Mouse (Mus musculus): ENCODE data around the gene Tubgcp6. TPM values are rescaled to one million over a fixed set of nuclear protein-coding genes. Genes with fewer than 3 reads are reported as not detected.

The Tubgcp6 gene
- 20.7 and 23.8 TPM in 2 replicates for polyA plus RNA-seq (2016; fragmentation: Nextera tagmentation; extraction: Ambion mirVana)

DNA sequence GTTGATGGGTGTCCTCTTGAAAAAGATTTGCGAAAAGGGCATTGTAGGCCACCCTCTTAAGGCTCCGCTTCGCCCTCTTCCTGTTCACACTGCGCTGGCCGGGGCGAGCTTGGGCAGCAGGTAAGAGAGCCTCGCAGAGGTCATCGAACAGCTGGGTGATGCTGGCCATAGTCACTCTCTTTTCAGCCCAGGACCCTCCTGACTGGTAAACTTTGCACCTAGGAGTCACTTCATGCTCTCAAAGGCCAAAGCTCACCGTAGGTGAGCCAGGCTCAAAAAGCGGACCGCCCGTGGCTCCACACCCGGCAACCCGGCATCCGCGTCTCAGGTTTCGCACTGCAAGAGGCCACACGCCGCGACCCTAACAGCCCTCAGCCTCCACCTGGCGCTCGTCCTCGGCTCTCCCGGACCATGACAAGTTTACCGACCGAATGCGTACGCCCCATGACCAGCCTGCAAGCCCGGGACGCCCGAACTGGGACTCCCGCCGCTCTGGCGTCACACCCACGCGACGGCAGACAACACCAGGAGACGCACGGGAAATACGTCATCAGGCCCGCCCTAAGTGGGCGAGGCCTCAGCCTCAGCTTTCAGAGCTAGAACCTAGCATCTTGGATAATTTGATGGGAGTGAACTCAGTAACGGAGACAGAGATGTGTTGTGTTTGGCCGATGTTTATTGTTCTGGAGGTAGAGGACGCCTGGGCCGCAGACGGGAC is at the start of gene Tubgcp6:
Gene Tubgcp6 (minus strand): TSS at position 464 of the 718 bp plus-strand sequence.
- Histone ChIP-seq H3K9me3 (no peaks in the 10 kb centered on the region), H3K4me1 (peaks cover 35% of the 10 kb centered on the region), H3K4me2 (replicated peaks) (peak within 1 kb of the TSS; percentile 98), H3K27ac (peak within 1 kb of the TSS; percentile 69), H3K4me3 (peak within 1 kb of the TSS; percentile 79), H3K36me3 (peaks cover 13% of the 10 kb centered on the region), H3K27me3 (no peaks in the 10 kb centered on the region), H3K9ac (peak within 1 kb of the TSS; percentile 85)
- WGBS, result under 1% methylated on average over 47 of the region's 47 CpGs
- peak; percentile 77 for ATAC-seq (ENCODE audit: insufficient number of reproducible peaks, insufficient read depth, low FRiP score, low TSS enrichment)

DNA sequence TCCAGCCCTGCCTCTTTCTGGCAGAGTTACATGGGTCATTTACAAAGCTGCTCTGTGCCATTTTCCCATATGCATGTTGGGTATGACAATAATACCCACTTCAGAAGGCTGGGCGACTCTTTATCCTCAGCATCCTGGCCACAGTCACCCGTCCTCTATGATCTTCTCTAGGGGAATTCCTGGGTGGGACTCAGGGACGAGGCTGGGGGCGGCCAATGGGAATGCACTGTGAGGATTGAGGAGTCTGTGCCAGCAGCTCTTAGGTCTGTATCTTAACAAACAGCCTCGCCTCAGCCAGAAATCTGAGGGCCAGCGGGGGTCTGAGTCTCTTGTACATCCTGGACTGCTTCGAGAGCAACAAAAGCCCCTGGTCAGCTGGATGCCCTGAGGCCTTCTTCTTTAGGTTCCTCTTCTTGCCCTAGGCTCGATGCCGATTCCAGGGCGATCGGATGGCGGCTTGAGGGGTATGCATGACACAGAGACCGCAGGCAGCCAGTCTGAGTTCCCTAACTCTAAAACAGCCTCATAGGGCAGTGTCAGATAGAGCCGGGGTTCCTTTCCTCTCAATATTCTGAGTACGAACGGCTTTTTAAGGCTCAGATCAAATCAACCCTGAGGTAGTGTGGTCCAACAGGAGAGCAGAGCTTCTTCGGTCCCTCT is 49.5 kb upstream of the Tubgcp6 start:
- H3K9me3 ChIP-seq, result no peaks in the 10 kb centered on the region
- peak overlapping the region; percentile 74 for H3K9ac ChIP-seq
- H3K4me2 ChIP-seq (replicated peaks), result peak overlapping the region; percentile 100
- 29% methylated on average over 17 of the region's 17 CpGs for WGBS
- no peaks in the 10 kb centered on the region for H3K27me3 ChIP-seq
- H3K4me3 ChIP-seq, result peak overlapping the region; percentile 59
- H3K27ac ChIP-seq, result peak overlapping the region; percentile 79
- peaks cover 16% of the 10 kb centered on the region for H3K36me3 ChIP-seq
- H3K4me1 ChIP-seq, result peaks cover 79% of the 10 kb centered on the region
- ATAC-seq (ENCODE audit: insufficient number of reproducible peaks, insufficient read depth, low FRiP score, low TSS enrichment), result no peak

DNA sequence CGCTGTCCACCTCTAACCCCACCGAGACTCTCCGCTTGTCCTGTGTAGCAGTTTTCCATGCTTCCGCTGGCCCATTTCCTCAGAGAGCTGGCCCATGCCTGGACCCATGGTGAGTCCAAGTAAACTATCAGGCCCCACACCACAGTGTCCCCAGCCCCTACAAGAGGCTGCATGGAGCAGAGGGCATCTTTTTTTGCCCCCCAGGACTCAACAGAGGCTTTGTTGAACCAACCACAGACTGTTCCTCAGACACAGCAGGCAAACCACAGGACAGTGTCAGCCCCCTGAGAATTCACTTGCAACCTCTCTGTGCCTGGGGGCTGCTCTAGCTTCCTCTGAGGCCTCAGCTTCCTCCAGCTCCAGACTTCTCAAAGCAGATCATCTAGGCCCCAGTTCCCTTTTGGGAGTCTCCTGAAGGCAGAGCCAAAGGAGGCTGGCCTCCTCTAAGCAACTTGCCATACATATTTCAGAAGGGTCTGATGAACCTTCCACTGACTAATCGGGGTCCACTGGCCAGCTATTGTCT is 48.7 kb upstream of the Tubgcp6 start:
- no peaks in the 10 kb centered on the region for H3K9me3 ChIP-seq
- no peak overlapping the region; the same call in 1 of the 2 replicates for H3K9ac ChIP-seq
- H3K27ac ChIP-seq, result no peak overlapping the region
- no peak overlapping the region for H3K4me3 ChIP-seq
- H3K4me1 ChIP-seq, result peaks cover 71% of the 10 kb centered on the region
- no peaks in the 10 kb centered on the region for H3K27me3 ChIP-seq
- H3K36me3 ChIP-seq, result peaks cover 24% of the 10 kb centered on the region
- H3K4me2 ChIP-seq (replicated peaks), result no peak overlapping the region
- WGBS, result 91% methylated on average over 5 of the region's 5 CpGs
- ATAC-seq (ENCODE audit: insufficient number of reproducible peaks, insufficient read depth, low FRiP score, low TSS enrichment), result no peak

DNA sequence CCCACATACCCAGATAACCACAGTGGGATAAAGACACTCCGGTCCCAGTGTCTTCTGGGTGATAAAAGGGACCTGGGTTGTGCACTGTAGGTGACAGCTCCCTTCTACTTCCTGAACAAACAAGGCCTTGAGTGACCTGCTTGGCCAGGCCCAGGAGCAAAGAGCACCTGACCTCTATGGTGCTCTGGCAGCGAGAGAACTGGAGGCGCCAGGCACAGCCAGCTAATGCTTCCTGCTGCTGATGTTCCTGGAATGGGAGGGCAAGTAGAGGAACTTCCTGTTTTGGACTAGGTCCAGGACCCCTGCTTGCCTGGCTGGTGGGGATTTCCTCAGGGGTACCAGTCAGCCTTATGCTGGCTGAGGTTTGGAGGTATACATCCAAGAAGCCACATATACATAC is 47.2 kb upstream of the Tubgcp6 start:
- no peak for ATAC-seq (ENCODE audit: insufficient number of reproducible peaks, insufficient read depth, low FRiP score, low TSS enrichment)
- Histone ChIP-seq H3K36me3 (peaks cover 39% of the 10 kb centered on the region), H3K9me3 (no peaks in the 10 kb centered on the region), H3K4me1 (peaks cover 56% of the 10 kb centered on the region), H3K27me3 (no peaks in the 10 kb centered on the region), H3K27ac (peak overlapping the region; percentile 84), H3K9ac (no peak overlapping the region), H3K4me3 (no peak overlapping the region), H3K4me2 (replicated peaks) (peak overlapping the region; percentile 39; the same call in 1 of the 2 replicates)
- WGBS, result 56% methylated on average over 3 of the region's 3 CpGs

DNA sequence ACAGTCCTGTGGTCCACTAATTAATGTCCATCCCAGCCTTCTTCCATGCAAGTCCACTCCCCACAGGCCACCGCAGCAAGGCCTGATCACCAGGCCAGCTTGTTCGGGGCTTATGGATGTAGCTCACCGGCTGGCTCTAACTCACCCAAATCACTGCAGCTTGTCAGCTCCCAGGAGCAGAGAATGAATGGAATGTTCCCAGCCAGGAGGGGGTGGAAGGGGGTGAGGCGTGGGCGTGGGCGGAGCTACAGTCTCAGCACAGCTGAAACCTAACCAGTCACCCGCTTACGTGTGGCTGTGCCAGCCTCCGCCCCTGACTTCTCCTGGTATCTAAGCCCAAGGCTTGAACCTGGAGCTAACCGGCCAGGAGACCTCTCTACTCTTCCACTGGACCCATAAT is 46.5 kb upstream of the Tubgcp6 start:
- Histone ChIP-seq H3K36me3 (peaks cover 46% of the 10 kb centered on the region), H3K9ac (peak overlapping the region; percentile 43), H3K4me1 (peaks cover 51% of the 10 kb centered on the region), H3K27me3 (no peaks in the 10 kb centered on the region), H3K9me3 (no peaks in the 10 kb centered on the region), H3K4me2 (replicated peaks) (peak overlapping the region; percentile 39), H3K27ac (peak overlapping the region; percentile 84), H3K4me3 (0 out of 2 replicates have a peak overlapping the region, but pooled peaks have one; percentile 3)
- peak; percentile 64 for ATAC-seq (ENCODE audit: insufficient number of reproducible peaks, insufficient read depth, low FRiP score, low TSS enrichment)
- 5% methylated on average over 10 of the region's 10 CpGs for WGBS

DNA sequence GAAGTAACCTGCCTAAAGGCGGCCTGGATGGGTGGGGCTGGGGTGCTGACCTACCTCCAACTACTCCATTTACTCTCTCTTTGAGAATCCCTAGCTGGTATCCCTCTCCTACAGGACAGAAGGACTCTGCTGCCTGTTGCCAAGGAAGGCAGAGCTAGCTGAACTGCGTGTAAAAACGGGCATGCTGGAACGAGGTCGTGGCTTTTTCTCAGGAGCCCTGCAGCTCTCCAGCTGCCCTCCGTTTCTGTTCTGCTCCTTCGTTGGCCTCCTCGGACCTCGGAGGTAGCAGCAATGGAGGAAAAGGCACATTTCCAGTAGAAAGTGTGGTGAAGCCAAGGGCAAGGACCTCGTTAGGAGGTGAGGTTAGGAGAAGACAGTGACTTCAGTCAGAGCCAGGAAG is 46.0 kb upstream of the Tubgcp6 start:
- H3K9ac ChIP-seq, result no peak overlapping the region; the same call in 1 of the 2 replicates
- H3K4me1 ChIP-seq, result peaks cover 46% of the 10 kb centered on the region
- no peaks in the 10 kb centered on the region for H3K27me3 ChIP-seq
- 0 out of 2 replicates have a peak overlapping the region, but pooled peaks have one; percentile 3 for H3K4me3 ChIP-seq
- H3K9me3 ChIP-seq, result no peaks in the 10 kb centered on the region
- H3K36me3 ChIP-seq, result peaks cover 51% of the 10 kb centered on the region
- no peak for ATAC-seq (ENCODE audit: insufficient number of reproducible peaks, insufficient read depth, low FRiP score, low TSS enrichment)
- peak overlapping the region; percentile 39 for H3K4me2 ChIP-seq (replicated peaks)
- peak overlapping the region; percentile 84 for H3K27ac ChIP-seq
- 54% methylated on average over 10 of the region's 10 CpGs for WGBS

DNA sequence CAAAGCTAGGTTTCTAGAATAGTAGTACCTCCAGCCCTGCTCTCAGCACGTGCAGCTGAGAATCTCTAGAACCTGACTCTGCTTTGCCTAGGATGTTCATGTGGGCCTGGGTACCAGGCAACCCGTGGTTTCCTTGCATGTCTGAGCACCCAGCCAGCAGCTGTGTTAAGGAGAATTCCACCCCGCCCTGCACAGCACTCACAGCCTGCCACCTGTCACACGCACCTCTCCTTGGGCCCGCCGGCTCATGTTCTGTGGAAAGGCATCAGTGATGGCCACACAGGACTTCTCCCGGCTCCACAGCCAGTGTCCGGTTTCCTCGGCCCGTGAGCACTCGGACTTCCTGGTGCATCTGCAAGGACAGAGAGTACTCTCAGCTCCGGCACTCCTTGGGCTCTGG is 42.6 kb upstream of the Tubgcp6 start:
- no peaks in the 10 kb centered on the region for H3K27me3 ChIP-seq
- no peak overlapping the region for H3K4me2 ChIP-seq (replicated peaks)
- no peak overlapping the region for H3K4me3 ChIP-seq
- H3K36me3 ChIP-seq, result peaks cover 85% of the 10 kb centered on the region
- H3K27ac ChIP-seq, result no peak overlapping the region
- no peaks in the 10 kb centered on the region for H3K9me3 ChIP-seq
- ATAC-seq (ENCODE audit: insufficient number of reproducible peaks, insufficient read depth, low FRiP score, low TSS enrichment), result no peak
- no peak overlapping the region for H3K9ac ChIP-seq
- H3K4me1 ChIP-seq, result peaks cover 18% of the 10 kb centered on the region
- WGBS, result 91% methylated on average over 12 of the region's 12 CpGs

DNA sequence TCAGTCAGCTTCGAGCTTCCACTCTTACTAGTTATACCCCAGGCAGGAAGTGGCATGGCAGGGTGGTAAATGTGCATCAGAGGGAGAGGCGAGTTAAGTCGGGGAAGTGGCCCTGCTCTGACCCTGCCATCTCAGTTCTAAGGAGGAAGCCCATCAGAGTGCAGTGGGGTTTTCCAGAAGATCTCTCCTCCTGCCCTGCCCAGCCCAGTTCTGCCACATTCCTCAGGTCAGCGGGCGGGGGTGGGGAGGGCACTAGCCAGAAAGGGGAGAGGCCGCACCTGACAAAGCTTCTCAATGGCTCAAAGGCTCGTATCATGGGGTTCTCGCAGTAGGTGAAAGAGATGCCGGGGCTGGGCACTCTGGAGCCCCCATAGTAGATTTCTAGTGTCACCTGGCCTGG is 38.5 kb upstream of the Tubgcp6 start:
- H3K4me2 ChIP-seq (replicated peaks), result no peak overlapping the region
- H3K36me3 ChIP-seq, result peaks cover 100% of the 10 kb centered on the region
- no peak overlapping the region for H3K4me3 ChIP-seq
- 80% methylated on average over 9 of the region's 9 CpGs for WGBS
- no peaks in the 10 kb centered on the region for H3K9me3 ChIP-seq
- no peak overlapping the region for H3K9ac ChIP-seq
- no peaks in the 10 kb centered on the region for H3K4me1 ChIP-seq
- H3K27ac ChIP-seq, result no peak overlapping the region
- ATAC-seq (ENCODE audit: insufficient number of reproducible peaks, insufficient read depth, low FRiP score, low TSS enrichment), result no peak
- no peaks in the 10 kb centered on the region for H3K27me3 ChIP-seq

DNA sequence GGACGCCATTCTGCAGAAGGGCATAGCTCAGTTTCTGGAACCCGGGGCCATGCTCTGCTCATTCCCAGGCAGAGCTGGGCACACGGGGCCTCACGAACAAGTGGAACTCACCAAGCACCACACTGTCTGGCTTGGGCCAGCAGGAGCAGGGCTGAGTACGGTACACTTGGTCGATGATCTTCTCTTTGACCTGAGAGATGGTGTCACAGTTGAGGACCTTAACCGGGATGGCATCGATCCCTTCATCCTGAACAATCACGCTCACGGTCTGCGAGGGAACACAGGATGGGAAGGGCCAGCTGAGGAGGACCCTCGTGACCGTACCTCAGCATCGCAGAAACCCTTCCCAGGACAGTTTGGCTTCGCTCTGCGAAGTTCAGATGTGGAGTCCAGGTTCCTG is 35.6 kb upstream of the Tubgcp6 start:
- Histone ChIP-seq H3K27ac (no peak overlapping the region), H3K4me3 (no peak overlapping the region), H3K9me3 (no peaks in the 10 kb centered on the region), H3K4me2 (replicated peaks) (no peak overlapping the region), H3K27me3 (no peaks in the 10 kb centered on the region), H3K36me3 (peaks cover 100% of the 10 kb centered on the region), H3K4me1 (no peaks in the 10 kb centered on the region), H3K9ac (no peak overlapping the region)
- 96% methylated on average over 16 of the region's 16 CpGs for WGBS
- no peak for ATAC-seq (ENCODE audit: insufficient number of reproducible peaks, insufficient read depth, low FRiP score, low TSS enrichment)

DNA sequence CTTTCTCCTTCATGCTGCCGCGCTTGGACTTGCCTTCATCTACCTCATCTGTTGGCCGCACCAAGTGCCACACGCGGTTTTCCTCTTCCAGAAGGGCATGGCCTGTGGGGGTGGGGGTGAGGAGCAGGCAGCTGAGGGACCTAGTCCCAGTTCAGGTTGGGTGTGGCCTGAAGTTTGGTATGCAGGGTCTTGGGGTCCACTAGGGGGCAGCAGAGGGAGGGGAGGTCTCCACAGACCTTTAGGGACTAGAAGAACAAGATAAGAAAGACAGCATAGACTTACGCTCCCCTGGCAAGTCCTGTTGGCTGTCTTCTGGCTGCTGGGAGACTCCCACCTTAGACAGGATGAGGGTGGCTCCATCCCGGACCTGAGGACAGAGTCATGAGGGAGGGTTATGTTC is 35.0 kb upstream of the Tubgcp6 start:
- 67% methylated on average over 7 of the region's 7 CpGs for WGBS
- H3K9me3 ChIP-seq, result no peaks in the 10 kb centered on the region
- no peaks in the 10 kb centered on the region for H3K4me1 ChIP-seq
- peaks cover 97% of the 10 kb centered on the region for H3K36me3 ChIP-seq
- no peaks in the 10 kb centered on the region for H3K27me3 ChIP-seq
- no peak overlapping the region for H3K4me3 ChIP-seq
- H3K27ac ChIP-seq, result no peak overlapping the region
- no peak overlapping the region for H3K4me2 ChIP-seq (replicated peaks)
- no peak for ATAC-seq (ENCODE audit: insufficient number of reproducible peaks, insufficient read depth, low FRiP score, low TSS enrichment)
- no peak overlapping the region for H3K9ac ChIP-seq

DNA sequence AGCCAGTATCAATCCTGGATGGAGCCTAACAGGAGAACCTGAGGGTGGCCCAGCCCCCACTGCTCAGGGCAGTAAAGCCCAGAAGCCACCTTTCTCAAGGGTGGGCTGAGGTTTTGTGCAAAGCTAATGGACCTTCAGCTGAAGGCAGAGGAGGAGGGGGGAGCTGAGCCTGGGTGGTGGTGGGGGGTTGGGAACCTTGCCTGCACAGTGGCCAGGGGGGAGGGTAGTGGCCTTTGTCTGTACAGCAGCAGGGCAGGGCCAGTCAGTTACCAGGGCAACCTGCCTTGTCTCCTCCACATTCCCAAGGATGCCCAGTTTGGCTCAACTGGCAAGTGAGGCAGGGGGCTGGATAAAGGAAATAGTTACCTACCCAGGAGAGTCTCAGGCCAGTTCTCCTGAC is 29.4 kb upstream of the Tubgcp6 start:
- Histone ChIP-seq H3K27me3 (peaks cover 28% of the 10 kb centered on the region), H3K36me3 (peaks cover 40% of the 10 kb centered on the region), H3K4me2 (replicated peaks) (no peak overlapping the region), H3K9ac (no peak overlapping the region), H3K27ac (no peak overlapping the region), H3K4me3 (no peak overlapping the region), H3K9me3 (no peaks in the 10 kb centered on the region), H3K4me1 (peaks cover 15% of the 10 kb centered on the region)
- no peak for ATAC-seq (ENCODE audit: insufficient number of reproducible peaks, insufficient read depth, low FRiP score, low TSS enrichment)

DNA sequence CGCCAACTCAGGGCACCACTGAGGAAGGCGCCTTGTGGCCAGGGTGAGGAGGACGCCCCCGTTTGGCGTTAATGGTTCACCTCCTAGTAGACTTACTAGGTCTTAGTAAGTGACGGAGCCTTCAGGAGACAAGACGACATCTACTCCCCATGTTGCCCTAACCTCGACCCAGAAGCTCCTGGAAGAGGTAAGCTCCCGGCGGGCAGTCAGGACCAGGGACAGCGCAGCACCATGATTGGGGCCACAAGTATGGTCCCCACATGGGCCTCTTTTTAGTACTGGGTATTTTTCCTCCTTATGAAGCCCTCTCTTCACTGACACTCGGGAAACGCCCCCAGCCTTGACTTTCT is 27.1 kb upstream of the Tubgcp6 start:
- 0 out of 2 replicates have a peak overlapping the region, but pooled peaks have one; percentile 69 for H3K27ac ChIP-seq

More for the DNA sequence above, 27.1 kb upstream of the Tubgcp6 start:
- H3K9me3 ChIP-seq, result no peaks in the 10 kb centered on the region
- H3K4me3 ChIP-seq, result peak overlapping the region; percentile 66
- H3K4me2 ChIP-seq (replicated peaks), result peak overlapping the region; percentile 95
- H3K36me3 ChIP-seq, result peaks cover 17% of the 10 kb centered on the region
- peaks cover 25% of the 10 kb centered on the region for H3K4me1 ChIP-seq
- ATAC-seq (ENCODE audit: insufficient number of reproducible peaks, insufficient read depth, low FRiP score, low TSS enrichment), result no peak
- H3K9ac ChIP-seq, result no peak overlapping the region; the same call in 1 of the 2 replicates
- 2% methylated on average over 13 of the region's 13 CpGs for WGBS
- peaks cover 51% of the 10 kb centered on the region for H3K27me3 ChIP-seq

Measured in embryonic facial prominence, embryonic 12.5 days (tissue).